Mouse (Mus musculus) heart, adult 2 months (tissue): ENCODE measurements around the gene Vmn1r48.
"Not testable (repeated sequence)": the region's sequence is repeated elsewhere in the genome, so short reads cannot be mapped to it uniquely, and the experiment has no call there.

ENCODE experiments used
- CTCF ChIP-seq: fragments of 200-600 bp; IDR thresholded peaks from 2 replicates; pipeline ENCODE4 v1.8.1; 2022; ENCODE audit warnings: antibody characterized with exemption, mild to moderate bottlenecking, moderate library complexity
- POLR2A ChIP-seq: fragments of 200-500 bp; IDR thresholded peaks from 2 replicates; pipeline ENCODE4 v1.6.1; 2011; ENCODE audit warnings: mild to moderate bottlenecking, low read depth, low read length, control low read depth; ENCODE audit not compliant: insufficient read depth

GRCm38 (mm10) chr6:90015847-90016246, 20.8 kb downstream of the Vmn1r48 start, which contains the start of gene Vmn1r47:
- TF ChIP-seq CTCF, POLR2A: not testable (repeated sequence)
